Mouse (Mus musculus) erythroblast, adult 5-6 weeks (primary cell): ENCODE measurements around the gene Agk. TPM values are rescaled to one million over a fixed set of nuclear protein-coding genes. Genes with fewer than 3 reads are reported as not detected.

Source experiments
- ATAC-seq: replicated peaks from 2 replicates; pipeline ENCODE4 v1.8.0; 2016; ENCODE audit warnings: moderate number of reproducible peaks, mild to moderate bottlenecking, moderate TSS enrichment, inconsistent platforms; ENCODE audit not compliant: poor library complexity, low FRiP score, severe bottlenecking
- total RNA-seq, 2 experiments: library from RNA; stranded (forward) in 1 of 2; stranded (reverse) in 1 of 2; fragments of 150-400 nt in 1 of 2; fragments of 200-764, 138-1000 nt in 1 of 2; gene quantifications; 2 replicates each; pipeline versions ENCODE4 v1.2.3 to v1.2.4; 2015 to 2017; ENCODE audit warnings: low replicate concordance in 2 of 2

Agk gene
- total RNA-seq, 2 experiments from 2014 or later = 2.8 to 5.0 TPM

GRCm38 (mm10) chr6:40438936-40439335 is 114.0 kb downstream of the Agk start, which contains the start of gene Wee2:
Gene Wee2, plus strand, starts transcription at chr6:40439088.
- no peak for ATAC-seq

GRCm38 (mm10) chr6:40439731-40440130 is 114.8 kb downstream of the Agk start:
- no peak for ATAC-seq

- ATAC-seq = no peak
Measured at GRCm38 (mm10) chr6:40441276-40441675, 116.3 kb downstream of the Agk start.

- no peak for ATAC-seq
Measured at GRCm38 (mm10) chr6:40441755-40442154, 116.8 kb downstream of the Agk start.

- no peak for ATAC-seq
Measured at GRCm38 (mm10) chr6:40443281-40443928, 118.4 kb downstream of the Agk start.

Other genes with a start within 250 kb of the Agk start
- 7.5 and 9.6 TPM in 2 replicates for gene E330009J07Rik, start 111.0 kb downstream of the Agk start, total RNA-seq (2015; ENCODE audit: low replicate concordance)
- gene E330009J07Rik, start 111.0 kb downstream of the Agk start, total RNA-seq (2017; ENCODE audit: low replicate concordance) = 2.8 and 6.0 TPM in 2 replicates
- gene Wee2, start 113.9 kb downstream of the Agk start, total RNA-seq (2015; ENCODE audit: low replicate concordance) = not detected in 2 replicates
- gene Wee2, start 113.9 kb downstream of the Agk start, total RNA-seq (2017; ENCODE audit: low replicate concordance) = not detected in 2 replicates
- gene Ssbp1, start 146.2 kb downstream of the Agk start, total RNA-seq (2015; ENCODE audit: low replicate concordance) = 38.0 and 42.5 TPM in 2 replicates
- gene Ssbp1, start 146.2 kb downstream of the Agk start, total RNA-seq (2017; ENCODE audit: low replicate concordance) = 17.8 and 23.8 TPM in 2 replicates
- not detected in 2 replicates for gene Tas2r137, start 166.1 kb downstream of the Agk start, total RNA-seq (2015; ENCODE audit: low replicate concordance)
- gene Tas2r137, start 166.1 kb downstream of the Agk start, total RNA-seq (2017; ENCODE audit: low replicate concordance) = not detected in 2 replicates
- not detected in 2 replicates for gene Tas2r108, start 168.4 kb downstream of the Agk start, total RNA-seq (2015; ENCODE audit: low replicate concordance)
- gene Tas2r108, start 168.4 kb downstream of the Agk start, total RNA-seq (2017; ENCODE audit: low replicate concordance) = not detected in 2 replicates
- not detected in 2 replicates for gene Prss37, start 194.3 kb downstream of the Agk start, total RNA-seq (2015; ENCODE audit: low replicate concordance)
- not detected in 2 replicates for gene Prss37, start 194.3 kb downstream of the Agk start, total RNA-seq (2017; ENCODE audit: low replicate concordance)
- not detected in 2 replicates for gene Olfr461, start 229.9 kb downstream of the Agk start, total RNA-seq (2015; ENCODE audit: low replicate concordance)
- gene Olfr461, start 229.9 kb downstream of the Agk start, total RNA-seq (2017; ENCODE audit: low replicate concordance) = not detected in 2 replicates
- gene Olfr460, start 244.3 kb downstream of the Agk start, total RNA-seq (2015; ENCODE audit: low replicate concordance) = not detected in 2 replicates
- not detected in 2 replicates for gene Olfr460, start 244.3 kb downstream of the Agk start, total RNA-seq (2017; ENCODE audit: low replicate concordance)